Mouse (Mus musculus) kidney, adult 2 months (tissue): ENCODE measurements around the gene Thap3. TPM values are rescaled to one million over a fixed set of nuclear protein-coding genes. Genes with fewer than 3 reads are reported as not detected.

Experiments
- DNase-seq: peaks from one replicate; pipeline ENCODE4 v3.0.0; 2021
- H3K27ac ChIP-seq: fragments of 200-500 bp; 2 replicates; pipeline ENCODE4 v1.5.1; 2012; ENCODE audit warnings: low read depth, low read length, control low read depth, inconsistent platforms; ENCODE audit not compliant: insufficient read depth
- H3K27me3 ChIP-seq: fragments of 200-500 bp; replicated peaks from 2 replicates; pipeline ENCODE4 v1.6.1; 2012; ENCODE audit warnings: mild to moderate bottlenecking, moderate library complexity, low read length, inconsistent platforms; ENCODE audit not compliant: control insufficient read depth, insufficient read depth
- H3K36me3 ChIP-seq: fragments of 200-500 bp; 2 replicates; pipeline ENCODE4 v1.6.1; 2012; ENCODE audit warnings: mild to moderate bottlenecking, moderate library complexity, low read length, inconsistent platforms; ENCODE audit not compliant: control insufficient read depth, insufficient read depth
- H3K4me1 ChIP-seq: fragments of 200-500 bp; 2 replicates; pipeline ENCODE4 v1.6.1; 2011; ENCODE audit warnings: low read length; ENCODE audit not compliant: control insufficient read depth, insufficient read depth
- H3K4me3 ChIP-seq: fragments of 200-500 bp; 2 replicates; pipeline ENCODE4 v1.5.1; 2011; ENCODE audit warnings: mild to moderate bottlenecking, low read depth, low read length, control low read depth; ENCODE audit not compliant: insufficient read depth
- CTCF ChIP-seq: fragments of 200-500 bp; conservative IDR thresholded peaks from 2 replicates; pipeline ENCODE4 v1.5.1; 2011; ENCODE audit warnings: low read depth, mild to moderate bottlenecking, control low read depth, low read length, moderate library complexity, mixed read lengths; ENCODE audit not compliant: insufficient read depth, insufficient read length
- POLR2A ChIP-seq: fragments of 200-500 bp; IDR thresholded peaks from one replicate; pipeline ENCODE4 v1.6.1; 2011; ENCODE audit warnings: low read depth, low read length, control low read depth
- WGBS: fragments of 180-500 bp; shearing (Covaris S2); methylation state at CpG from one replicate; pipeline ENCODE4 v1.1.7; 2018; 5-methylcytosine and 5-hydroxymethylcytosine counted together
- polyA plus RNA-seq: library from polyadenylated mRNA; depleted of rRNA; stranded (reverse); fragments of >200 nt; gene quantifications from 2 replicates; pipeline ENCODE4 v1.2.3, GENCODE M21; 2012

Gene Thap3
- polyA plus RNA-seq, 1 experiment = 30.6 TPM

DNA sequence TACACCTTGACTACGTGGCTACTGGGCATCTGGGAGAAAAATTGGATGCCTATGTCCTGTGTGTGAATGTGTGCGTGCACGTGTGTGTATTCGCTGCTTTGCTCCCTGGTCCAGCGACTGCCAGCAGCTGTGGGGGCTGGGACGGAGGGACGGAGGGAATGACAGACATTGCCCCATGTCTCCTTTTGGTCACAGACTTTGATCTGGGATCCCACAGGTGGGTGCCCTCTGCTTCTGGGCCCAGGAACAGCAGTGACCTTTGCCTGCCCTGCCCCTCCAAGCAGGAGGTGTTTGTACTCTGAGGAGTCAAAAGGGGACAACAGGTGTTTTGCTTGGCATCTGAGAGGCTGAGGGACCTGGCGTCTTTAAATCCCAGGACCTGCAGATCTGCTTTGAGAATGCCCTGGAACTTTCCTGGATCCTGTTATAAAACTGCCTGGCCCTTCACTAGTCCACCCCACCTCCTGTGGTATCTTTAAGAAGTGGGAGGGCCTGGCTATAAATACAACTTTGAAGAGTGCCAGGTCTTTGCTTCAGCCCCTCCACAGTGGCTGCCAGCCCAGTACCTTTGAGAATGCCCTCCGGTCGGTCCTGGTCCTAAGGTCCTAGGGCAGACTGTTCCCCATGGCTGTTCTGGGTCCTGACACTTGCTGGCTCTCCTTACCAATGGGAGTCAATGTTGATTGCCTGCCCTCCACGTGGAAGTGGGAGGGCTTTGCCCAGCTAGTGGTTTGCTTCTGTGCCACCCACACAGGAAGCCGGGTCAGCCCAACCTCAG lies 24.4 kb upstream of the Thap3 start:
- TF ChIP-seq POLR2A = no peak
- TF ChIP-seq CTCF = no peak
- DNase-seq = peak; percentile 88
- peaks cover 14% of the 10 kb centered on the region for H3K4me1 ChIP-seq
- H3K27me3 ChIP-seq = no peaks in the 10 kb centered on the region
- H3K27ac ChIP-seq = no peak overlapping the region
- WGBS = 47% methylated on average over 12 of the region's 12 CpGs
- H3K4me3 ChIP-seq = no peak overlapping the region
- H3K36me3 ChIP-seq = no peaks in the 10 kb centered on the region

- DNase-seq = no peak
- Histone ChIP-seq H3K27me3 (no peaks in the 10 kb centered on the region), H3K36me3 (no peaks in the 10 kb centered on the region), H3K4me1 (peaks cover 20% of the 10 kb centered on the region), H3K4me3 (no peak overlapping the region), H3K27ac (no peak overlapping the region)
- 88% methylated on average over 16 of the region's 16 CpGs for WGBS
- TF ChIP-seq POLR2A = no peak
- TF ChIP-seq CTCF = no peak
Observed at GRCm38 (mm10) chr4:152012109-152012508, 23.3 kb upstream of the Thap3 start.

- no peak for DNase-seq
- Histone ChIP-seq H3K27me3 (no peaks in the 10 kb centered on the region), H3K36me3 (no peaks in the 10 kb centered on the region), H3K4me1 (peaks cover 20% of the 10 kb centered on the region), H3K27ac (peak overlapping the region; percentile 10; the same call in 1 of the 2 replicates), H3K4me3 (peak overlapping the region; percentile 76; the same call in 1 of the 2 replicates)
- no peak for TF ChIP-seq POLR2A
- no peak for TF ChIP-seq CTCF
- 57% methylated on average over 8 of the region's 8 CpGs for WGBS
Observed at GRCm38 (mm10) chr4:152011171-152011760, 22.5 kb upstream of the Thap3 start.

DNA sequence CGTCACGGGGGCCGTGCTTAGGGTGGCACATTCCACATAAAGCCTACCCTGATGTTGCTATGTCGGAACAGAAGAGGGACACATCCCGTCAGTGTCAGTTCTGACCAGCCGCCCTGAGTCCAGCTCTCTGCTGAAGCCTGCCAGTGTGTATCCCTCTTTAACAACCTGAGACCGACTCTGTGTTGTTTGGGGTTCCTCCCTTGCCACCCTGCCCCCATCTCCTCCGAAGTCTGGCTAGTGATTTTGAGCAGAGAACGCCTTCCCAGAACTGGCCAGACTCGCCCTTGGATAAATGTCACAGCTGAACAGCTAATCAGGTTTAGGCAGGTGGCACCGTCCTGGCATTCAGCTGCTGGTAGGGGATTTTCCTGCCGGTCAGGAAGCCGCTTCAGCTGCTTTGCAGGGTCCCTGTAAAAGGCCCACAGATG lies 21.9 kb upstream of the Thap3 start:
- Histone ChIP-seq H3K36me3 (no peaks in the 10 kb centered on the region), H3K4me1 (peaks cover 20% of the 10 kb centered on the region), H3K4me3 (peak overlapping the region; percentile 76), H3K27me3 (no peaks in the 10 kb centered on the region), H3K27ac (peak overlapping the region; percentile 84)
- 23% methylated on average over 13 of the region's 13 CpGs for WGBS
- no peak for TF ChIP-seq POLR2A
- TF ChIP-seq CTCF = no peak
- peak; percentile 63 for DNase-seq

DNA sequence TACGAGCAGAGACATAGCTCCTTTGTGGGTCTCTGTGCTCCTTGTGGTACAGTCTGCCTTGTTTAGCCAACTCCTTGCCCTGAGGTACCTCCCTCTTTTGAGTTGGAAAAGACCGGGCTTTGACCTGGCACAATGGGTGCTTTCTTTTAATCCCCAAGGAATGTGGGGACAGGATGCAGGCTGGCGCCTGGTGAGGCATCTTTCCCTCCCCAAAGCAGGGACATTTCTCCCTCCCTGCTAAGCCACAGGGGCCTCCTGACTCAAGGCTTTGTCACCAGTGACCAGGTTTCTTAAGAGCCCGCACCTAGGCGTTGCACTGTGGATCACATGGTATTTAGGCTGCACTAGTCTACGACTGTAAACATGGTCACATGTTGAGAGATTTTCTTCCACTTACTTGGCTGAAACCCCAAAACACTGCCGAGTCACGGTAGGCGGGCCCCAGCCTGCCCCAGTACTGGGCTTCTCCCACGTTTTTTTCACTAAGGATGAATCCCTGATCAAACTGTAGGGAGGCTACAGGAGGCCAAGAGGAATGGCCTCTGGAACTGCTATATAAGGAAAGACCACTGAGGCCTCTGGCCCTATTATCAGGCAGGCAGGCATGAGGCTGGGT lies 21.4 kb upstream of the Thap3 start:
- no peaks in the 10 kb centered on the region for H3K27me3 ChIP-seq
- 6% methylated on average over 10 of the region's 10 CpGs for WGBS
- peak; percentile 77 for DNase-seq
- no peaks in the 10 kb centered on the region for H3K36me3 ChIP-seq
- H3K4me1 ChIP-seq = peaks cover 20% of the 10 kb centered on the region
- no peak for TF ChIP-seq POLR2A
- TF ChIP-seq CTCF = no peak
- peak overlapping the region; percentile 84 for H3K27ac ChIP-seq
- peak overlapping the region; percentile 76 for H3K4me3 ChIP-seq

GRCm38 (mm10) chr4:152009076-152010051 lies 20.6 kb upstream of the Thap3 start:
- H3K36me3 ChIP-seq = no peaks in the 10 kb centered on the region
- H3K4me1 ChIP-seq = peaks cover 20% of the 10 kb centered on the region
- under 1% methylated on average over 113 of the region's 115 CpGs for WGBS
- peak; percentile 68 for DNase-seq
- peak overlapping the region; percentile 84 for H3K27ac ChIP-seq
- H3K27me3 ChIP-seq = no peaks in the 10 kb centered on the region
- TF ChIP-seq CTCF (no peak), POLR2A (no peak)
- peak overlapping the region; percentile 76 for H3K4me3 ChIP-seq
